Mouse (Mus musculus): ENCODE data around the gene Tnik.

Gene Tnik

DNA sequence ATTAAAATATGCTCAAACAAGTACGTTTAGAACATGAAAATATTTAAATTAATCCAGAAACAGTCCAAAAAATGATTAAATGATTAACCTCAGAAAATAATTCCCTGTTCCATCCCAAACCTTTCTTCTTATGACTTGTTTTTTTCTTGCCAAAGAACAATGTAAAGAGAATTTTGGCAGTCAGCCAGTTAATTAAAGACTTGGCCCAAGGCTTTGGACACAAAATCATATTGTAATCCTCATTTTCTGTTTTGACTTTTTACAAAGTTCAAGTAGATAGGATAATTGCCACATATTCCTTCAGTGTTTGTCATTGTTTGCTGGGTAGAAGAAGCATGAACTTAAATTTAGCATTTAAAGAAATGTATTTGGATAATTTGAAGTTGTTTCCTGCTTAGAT is 353.4 kb downstream of the Tnik start:
- DNase-seq (ENCODE audit: low spot score in 2 of 2): no peak

DNA sequence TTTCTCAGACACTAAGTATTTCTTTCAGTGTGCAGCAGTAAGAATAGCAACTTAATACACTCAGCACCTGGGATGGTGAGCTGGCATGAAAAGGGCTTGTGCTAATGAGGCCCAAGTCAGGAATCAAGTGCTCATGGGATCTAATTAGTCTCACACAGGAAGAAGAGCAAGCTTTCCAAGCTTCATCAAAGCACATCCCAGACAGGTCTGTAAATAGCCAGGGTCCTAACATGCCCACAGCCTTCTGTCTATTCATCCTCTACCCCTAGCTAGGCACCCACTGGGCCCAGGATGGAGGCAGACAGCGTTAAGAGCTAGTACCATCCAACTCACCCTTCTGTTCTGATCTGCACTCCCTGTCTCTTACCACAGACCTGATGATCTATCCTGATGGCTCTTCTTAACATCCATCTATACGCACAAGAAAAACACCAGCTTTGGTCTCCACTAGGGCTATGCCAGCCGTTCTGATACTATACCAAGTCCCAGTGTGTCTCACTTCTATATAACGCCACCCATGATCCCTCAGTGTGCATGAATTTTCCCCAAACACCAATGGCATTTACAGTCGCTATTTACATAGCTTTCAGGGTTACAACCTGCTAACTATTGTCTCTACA is 354.1 kb downstream of the Tnik start:
- DNase-seq (ENCODE audit: low spot score in 2 of 2): no peak

DNA sequence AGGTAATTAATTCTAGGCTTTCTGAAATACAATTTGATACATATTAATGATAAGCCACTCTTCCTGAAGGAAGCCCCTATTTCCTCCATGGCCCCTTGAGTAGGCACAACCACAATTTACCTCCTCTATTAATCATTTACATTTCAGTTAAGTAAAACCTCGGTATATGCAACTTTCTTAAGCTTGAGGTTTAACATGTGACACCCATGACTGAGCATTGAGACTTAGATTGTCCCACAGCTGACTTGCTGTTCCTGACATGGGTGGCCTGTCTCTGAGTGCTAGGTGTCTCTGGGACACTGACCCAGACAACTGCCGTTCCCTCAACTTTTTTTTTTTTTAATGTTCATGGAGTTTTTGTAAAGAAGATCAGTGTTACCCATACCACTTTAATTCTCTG is 358.8 kb downstream of the Tnik start:
- DNase-seq (ENCODE audit: low spot score in 2 of 2): no peak

DNA sequence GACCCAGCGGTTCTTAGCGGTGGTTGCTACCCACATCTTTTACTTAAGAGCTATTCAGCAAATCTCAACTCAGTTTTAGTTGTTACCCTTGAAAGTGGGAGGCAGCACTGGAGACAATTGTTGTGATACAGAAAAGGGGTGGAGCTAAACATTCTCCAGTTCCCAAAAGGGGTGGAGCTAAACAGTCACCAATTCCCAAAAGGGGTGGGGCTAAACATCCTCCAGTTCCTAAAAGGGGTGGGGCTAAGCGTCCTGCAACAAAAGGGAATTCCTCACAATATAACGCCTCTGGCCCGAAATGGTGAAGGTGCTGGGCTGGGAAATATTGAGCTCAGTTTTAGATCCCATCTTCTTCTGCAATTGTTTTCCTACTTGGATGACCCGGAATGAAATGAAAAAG is 363.8 kb downstream of the Tnik start:
- DNase-seq (ENCODE audit: low spot score in 2 of 2): no peak

DNA sequence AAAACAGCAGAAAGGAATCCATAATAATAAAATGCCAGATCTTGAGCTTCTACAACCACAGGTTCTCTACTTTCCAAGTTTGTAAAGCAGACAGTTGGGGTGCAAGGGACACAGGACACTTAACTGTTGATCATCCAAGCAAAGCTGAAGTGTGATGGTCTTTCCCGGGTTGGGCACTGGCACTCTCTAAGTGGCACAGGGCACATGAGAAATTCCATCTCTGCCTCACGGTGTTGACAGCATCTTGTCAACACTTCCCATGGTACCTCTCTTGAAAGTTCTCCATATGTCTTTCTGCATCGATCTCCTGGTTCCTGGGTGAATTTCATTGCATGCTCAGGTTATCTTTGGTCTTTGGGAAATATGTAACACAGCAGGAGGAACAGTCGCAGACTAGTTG is 373.8 kb downstream of the Tnik start:
- DNase-seq (ENCODE audit: low spot score in 2 of 2): no peak

DNA sequence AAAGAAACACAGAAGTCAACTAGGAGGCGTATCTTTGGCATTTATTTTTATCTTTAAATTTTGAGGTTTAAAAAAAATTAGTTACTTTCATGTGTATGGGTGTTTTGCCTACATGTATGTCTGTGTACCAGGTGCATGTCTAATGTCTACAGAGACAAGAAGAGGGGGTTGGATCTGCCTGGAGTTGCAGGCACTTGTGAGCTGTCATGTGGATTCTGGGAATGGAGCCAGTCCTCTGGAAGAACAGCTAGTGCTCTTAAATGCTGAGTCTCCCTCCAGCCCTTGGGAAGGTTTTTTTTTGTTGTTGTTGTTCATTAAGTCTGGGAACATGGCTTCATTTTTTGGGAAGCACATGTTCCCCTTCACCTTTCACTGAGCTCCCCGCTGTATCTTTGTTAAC is 375.9 kb downstream of the Tnik start:
- DNase-seq (ENCODE audit: low spot score in 2 of 2): no peak

DNA sequence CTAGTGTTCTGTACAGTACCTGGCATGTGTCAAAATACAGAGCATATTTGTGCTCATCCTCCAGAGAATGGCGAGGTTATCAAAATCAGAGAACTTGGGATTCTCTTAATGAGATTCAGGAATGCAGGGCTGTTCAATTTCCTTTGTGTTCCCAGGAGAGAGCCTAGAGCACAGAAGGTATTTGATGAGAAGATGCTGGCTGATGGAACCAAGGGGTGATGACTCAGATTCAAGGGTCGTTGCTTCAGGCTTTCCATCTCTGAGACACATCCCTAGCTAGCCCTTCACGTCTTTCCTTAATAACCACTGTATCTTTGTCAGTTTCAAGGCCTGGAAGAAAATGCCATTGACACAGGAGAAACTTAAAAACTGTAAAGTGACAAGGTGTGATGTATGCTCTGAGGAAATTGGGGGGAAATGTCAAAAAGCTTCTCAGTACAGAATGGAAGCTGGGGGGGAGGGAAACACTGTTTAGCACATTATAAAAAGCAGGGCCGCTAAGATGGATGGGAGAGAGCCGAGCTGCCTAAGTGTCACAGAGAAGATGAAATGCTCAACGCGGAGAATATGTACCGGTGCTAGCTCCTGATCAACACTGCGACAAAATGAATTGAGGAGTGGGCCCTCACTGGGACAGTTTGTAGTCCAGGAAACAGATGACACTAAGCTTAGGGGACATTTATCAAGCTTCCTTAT is 380.4 kb downstream of the Tnik start:
- no peak for DNase-seq (ENCODE audit: low spot score in 2 of 2)

DNA sequence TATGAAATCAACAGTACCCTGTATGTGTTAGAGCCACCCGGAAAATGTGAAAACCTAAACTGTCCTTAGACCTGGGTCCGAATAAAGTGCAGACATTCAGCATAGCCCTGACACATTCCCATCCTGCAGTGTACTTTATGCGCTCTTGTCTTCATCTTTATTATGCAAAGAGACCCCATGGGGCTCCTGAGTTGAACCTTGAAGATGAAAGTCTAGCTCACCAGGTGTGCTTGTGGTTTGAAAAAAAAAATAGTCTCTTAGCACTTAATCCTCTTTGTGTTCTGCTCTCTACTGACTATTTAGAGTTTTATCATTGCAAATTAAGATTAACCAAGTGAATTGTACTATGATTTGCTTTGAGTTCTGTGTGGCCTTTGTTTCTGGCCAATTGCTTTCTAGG is 389.6 kb downstream of the Tnik start:
- no peak for DNase-seq (ENCODE audit: low spot score in 2 of 2)

DNA sequence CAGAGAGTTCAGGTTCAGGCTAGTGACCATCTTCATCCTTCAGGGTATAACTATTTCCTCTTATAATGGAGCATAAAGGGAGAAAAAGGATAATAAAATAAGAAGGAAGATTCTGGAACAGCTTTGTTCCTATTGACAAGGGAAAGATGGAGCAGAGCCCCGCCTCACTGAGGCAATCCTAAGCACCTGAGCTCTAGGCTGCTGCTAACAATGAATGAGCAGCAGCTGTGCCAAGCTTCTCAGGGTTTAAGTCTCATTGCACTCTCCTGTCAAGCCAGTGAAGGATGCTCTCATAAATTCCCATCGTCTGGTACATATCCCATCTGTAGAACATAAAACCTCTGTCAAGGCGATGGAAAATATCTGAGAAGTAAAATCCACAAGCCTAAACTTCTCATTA is 390.0 kb downstream of the Tnik start:
- no peak for DNase-seq (ENCODE audit: low spot score in 2 of 2)

DNA sequence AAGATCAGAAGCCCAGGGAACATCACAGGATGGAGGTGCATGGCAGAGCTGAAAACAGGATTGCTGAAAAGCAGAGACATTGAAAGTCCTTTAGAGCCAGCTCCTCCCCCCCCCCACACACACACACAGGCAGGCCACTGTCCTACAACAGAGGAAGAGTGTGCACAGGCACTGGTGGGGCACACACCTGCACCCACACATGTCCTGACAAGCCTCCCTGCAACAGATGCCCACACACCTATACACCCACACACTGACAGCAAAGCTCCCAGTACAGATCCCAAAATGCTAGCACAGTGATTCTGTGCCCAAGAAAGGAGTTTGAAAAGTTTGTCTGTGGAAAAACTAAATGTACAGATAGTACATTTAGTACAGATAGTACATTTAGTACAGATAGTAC is 391.7 kb downstream of the Tnik start:
- DNase-seq (ENCODE audit: low spot score in 2 of 2): no peak

DNA sequence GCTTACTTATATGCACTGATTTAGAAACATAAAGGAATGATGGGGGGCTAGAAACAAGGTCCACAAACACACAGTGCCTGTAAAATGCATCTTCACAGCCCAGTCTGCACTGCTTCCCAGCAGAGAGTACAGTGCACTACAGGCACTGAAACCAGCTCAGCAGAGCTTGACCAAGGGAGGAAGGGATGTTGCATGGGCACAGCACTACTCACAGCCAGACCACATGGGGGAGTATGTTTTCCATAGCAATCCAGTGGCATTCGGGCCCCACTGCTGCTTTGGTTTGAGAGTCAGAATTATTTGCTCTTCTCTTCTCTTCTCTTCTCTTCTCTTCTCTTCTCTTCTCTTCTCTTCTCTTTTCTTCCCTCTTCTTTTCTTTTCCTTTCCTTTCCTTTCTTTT is 395.3 kb downstream of the Tnik start:
- DNase-seq (ENCODE audit: low spot score in 2 of 2): no peak

DNA sequence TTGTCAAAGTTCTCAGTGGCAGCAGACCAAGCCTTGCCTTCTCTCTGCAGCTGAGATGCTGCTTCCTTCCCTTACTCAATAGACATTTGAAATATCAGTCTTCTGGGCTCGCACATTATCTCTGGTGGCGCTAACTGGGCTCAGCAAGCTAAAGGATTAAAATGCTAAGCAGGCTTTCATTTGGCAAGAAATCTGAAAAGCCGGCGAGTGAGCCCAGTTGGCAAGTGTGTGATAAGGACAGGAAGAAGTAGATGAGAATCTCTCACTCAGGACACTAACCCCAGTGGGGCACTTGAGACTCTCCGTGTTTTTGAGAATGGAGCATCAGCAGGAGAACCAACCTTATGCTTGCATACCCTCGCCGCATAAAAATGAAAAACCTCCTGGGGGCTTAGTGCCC is 417.8 kb downstream of the Tnik start:
- no peak for DNase-seq (ENCODE audit: low spot score in 2 of 2)

DNA sequence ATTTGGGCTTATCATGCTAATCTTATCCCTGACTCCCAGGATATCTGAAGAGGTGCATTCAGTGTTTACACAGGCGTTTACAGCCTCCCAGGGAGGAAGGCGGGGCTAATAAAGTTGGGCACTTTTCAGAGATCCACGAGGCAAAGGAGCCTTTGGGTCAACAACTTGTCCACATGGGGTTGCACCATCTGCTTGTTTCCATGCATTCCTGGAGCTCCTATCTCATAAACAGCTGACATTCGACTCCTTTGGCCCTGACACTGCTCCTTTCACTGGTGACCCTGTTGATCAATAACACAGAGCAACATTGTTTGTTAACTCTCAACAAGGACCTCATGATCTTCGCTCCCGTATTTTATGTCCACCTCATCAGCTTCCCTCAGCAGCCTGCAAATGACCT is 418.9 kb downstream of the Tnik start:
- DNase-seq (ENCODE audit: low spot score in 2 of 2): no peak

DNA sequence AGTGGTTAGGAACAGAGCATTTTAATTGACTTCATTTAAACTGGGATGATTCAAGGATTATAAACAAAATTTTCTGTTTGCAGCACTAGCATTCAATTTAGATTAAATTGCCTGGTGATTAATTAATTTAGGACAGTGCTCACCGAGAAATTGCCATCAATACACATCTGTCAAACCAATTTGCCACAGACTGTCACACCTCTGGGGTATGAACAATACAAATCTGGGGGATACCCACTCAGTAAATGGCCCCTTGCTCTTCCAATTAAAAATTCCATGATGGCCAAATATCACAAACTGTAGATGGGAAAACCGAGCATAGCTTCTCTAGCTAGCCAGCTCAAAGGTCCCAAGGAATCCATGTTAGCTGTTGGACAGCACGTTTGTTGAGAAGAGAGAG is 419.4 kb downstream of the Tnik start:
- DNase-seq (ENCODE audit: low spot score in 2 of 2): no peak

DNA sequence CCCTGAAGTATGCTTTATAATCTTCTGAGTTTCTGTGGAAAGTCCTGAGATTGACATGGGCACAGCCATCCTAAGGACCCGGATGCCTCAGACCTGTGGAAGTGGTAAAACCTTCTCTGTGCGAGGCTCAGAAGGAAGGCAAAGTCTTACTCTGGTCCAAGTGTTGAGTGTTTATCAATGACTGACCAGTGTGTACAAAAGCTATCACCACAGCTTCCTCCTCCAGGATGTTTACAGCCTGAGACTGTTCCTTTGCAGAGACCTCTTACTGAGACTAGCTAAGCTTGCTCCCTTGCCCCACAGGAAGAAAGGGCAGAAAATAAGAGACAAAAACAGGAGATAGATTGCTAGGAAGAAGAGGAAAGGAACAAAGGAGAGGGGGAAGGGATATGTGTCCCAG is 422.5 kb downstream of the Tnik start:
- DNase-seq (ENCODE audit: low spot score in 2 of 2): no peak

DNA sequence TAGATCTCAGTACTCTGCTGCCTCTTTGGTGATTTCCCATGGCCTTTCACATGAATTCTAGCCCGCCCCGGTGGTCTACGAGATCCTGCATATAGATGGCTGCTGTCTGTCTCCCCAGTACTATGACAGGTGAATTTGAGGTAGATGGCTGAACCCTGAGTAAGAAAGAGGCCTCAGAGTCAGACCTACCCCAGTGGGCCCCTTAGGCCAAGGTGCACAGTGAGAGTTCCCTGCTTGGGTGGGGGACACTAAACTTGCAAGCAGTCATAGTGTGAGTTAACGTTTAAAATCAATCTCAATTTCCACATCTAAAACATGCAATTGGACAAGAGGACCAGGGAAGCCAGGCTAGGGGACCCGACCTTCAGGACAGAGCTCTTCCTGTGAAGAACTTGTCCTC is 431.8 kb downstream of the Tnik start:
- DNase-seq (ENCODE audit: low spot score in 2 of 2): no peak

DNA sequence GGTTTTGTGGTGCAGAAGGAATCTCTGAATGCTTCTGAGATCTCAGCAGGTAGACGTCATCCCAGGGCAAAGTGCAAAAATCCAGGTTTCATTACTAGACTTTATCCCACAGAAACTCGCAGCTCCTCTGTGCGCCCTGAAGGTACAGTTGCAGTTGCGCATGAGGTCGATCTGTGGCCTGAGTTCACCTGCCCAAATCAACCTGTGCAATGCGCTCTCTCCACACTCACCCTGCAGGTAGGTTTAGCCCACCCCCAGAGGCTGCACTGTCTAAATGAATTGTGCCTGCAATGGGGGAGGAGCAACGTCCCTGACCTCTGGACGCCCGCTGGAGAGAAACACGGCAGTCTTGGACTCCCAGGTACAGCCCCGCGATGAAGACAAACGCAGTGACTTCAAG is 432.6 kb downstream of the Tnik start:
- DNase-seq (ENCODE audit: low spot score in 2 of 2): no peak

DNA sequence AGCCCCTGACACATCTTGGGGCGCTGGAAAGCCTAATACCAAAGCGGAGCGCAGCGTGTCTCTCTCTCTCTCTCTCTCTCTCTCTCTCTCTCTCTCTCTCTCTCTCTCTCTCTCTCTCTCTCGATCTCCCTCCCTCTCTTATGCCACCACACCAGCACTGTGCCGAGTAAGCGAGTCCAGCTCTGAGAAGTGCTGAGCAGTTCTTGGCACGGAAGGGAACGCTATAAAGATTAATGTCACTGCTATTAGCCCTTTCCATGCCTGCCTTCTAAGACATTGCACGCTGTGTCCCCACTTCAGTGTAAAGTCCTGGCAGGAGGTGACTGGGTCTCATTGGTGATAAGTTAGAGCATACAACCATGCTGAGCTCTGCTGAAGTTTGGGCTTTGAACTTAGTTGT is 433.1 kb downstream of the Tnik start:
- no peak for DNase-seq (ENCODE audit: low spot score in 2 of 2)

DNA sequence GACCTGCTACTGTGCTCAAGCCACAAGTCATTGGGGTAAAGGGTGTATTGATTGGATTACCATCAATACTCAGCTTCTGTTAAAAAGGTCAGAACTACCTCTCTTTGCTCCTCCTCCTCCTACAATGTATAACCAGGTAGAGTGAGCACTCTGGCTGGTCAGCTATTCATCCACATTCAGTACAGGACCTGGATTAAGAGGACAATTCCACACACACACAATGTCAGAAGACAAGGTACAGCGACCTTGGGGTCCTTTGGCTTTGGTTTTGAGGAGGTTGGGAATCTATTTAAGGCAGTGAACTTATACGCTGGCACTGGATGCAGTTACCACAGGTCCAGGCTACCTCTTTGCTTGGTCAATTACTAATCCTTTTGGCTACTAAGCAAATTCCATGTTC is 434.8 kb downstream of the Tnik start, which contains the start of gene Slc2a2:
Gene Slc2a2 (plus strand): TSS at position 107 of the 400 bp plus-strand sequence.
- no peak for DNase-seq (ENCODE audit: low spot score in 2 of 2)

DNA sequence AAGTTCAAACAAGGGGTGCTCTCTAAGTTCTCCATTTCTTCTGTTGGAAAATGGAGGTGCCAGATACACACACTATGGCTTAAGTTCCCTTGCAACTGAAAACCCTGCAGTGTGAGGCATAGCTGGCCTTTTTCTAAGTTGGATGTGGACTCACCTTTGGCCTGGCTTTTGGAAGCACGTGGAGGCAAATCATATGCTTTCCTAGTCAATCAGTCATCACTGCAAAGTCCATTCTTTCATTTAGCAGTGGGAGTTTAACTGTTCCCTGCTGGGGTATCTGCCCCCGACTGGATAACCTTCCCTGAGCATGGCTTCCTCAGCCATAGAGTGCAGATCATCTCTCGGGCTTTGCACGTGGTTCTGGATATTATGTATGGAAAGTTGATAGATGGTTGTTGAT is 436.6 kb downstream of the Tnik start:
- no peak for DNase-seq (ENCODE audit: low spot score in 2 of 2)

DNA sequence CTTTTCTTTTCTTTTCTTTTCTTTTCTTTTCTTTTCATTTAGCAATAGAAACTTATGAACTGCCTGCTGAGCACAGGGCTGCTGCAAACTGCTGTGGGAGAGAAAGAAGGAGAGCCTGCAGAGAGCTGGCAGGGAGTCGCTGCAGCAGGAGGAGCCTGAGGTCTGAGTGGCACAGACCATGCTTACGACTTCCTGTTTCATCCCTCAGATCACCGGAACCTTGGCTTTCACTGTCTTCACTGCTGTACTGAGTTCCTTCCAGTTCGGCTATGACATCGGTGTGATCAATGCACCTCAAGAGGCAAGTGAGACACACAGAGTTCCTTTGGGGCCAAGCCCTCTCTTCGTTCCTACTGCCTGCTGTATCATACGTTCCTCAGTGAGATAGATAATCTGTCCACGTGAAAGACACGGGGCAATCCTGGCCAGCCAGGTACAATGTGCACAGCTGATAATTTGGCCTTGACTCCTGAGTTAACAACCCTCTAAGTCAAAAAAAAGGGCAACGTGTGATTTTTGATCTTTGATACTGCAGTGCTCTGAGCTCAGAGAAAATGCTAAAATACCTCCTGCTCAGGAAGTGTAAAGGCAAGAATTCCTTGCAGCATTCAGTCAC is 442.6 kb downstream of the Tnik start:
- no peak for DNase-seq (ENCODE audit: low spot score in 2 of 2)

DNA sequence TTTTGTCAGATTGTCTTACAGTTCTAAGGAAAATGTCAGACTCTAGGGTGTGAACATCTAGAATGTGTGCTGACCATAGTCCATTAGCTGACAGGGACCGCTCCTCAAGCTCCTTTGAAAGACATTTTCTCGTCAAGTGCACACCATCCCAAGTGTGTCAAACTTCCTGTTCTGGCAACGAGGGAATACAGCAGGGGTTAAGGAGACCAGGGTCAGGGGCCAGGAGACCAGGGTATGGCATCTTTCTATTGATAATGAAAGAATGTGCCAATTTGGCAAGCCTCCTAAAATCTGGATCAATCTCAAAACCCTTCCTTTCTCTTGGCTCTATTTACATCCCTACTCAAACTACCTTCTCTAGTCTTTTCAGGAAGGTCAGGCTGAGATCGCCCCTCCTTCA is 443.7 kb downstream of the Tnik start:
- DNase-seq (ENCODE audit: low spot score in 2 of 2): no peak

DNA sequence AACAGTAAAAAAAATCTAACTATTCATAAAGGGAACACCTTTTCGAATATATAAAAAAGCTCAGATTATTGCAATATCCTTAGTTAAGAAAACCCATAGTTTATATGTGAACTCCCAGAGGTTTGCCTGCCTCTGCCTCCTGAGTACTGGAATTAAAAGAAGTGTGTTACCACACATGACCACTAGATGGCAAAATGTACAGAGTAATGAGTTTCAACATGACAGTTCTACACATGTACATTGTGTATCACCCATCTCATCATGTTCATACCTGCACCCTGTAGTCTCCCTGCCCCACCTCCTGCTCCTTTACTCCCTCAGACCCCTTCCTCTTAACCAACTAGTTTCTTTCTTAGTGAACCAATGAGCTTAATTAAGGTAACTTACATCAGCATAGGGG is 446.7 kb downstream of the Tnik start:
- no peak for DNase-seq (ENCODE audit: low spot score in 2 of 2)
